Mouse (Mus musculus) brain, embryonic 14.5 days (tissue): ENCODE results near the gene Ino80. TPM values are rescaled to one million over a fixed set of nuclear protein-coding genes. Genes with fewer than 3 reads are reported as not detected.
A peak's percentile ranks its signal among the peaks of the same experiment; 100 is the strongest.

Experiments
- DNase-seq: peaks from one replicate; pipeline ENCODE4 v3.0.0-alpha.2; 2011; ENCODE audit warnings: low read depth
- CTCF ChIP-seq: fragments of 200-500 bp; IDR thresholded peaks from 2 replicates; pipeline ENCODE4 v1.5.1; 2012; ENCODE audit warnings: inconsistent platforms, mild to moderate bottlenecking, moderate library complexity, borderline replicate concordance; ENCODE audit not compliant: insufficient read depth, insufficient read length; ENCODE audit errors: extremely low read depth
- POLR2A ChIP-seq: fragments of 200-500 bp; IDR thresholded peaks from 2 replicates; pipeline ENCODE4 v1.6.1; 2012; ENCODE audit warnings: mild to moderate bottlenecking, inconsistent platforms, borderline replicate concordance; ENCODE audit not compliant: poor library complexity, insufficient read depth, insufficient read length, severe bottlenecking; ENCODE audit errors: extremely low read depth
- polyA plus RNA-seq: library from polyadenylated mRNA; depleted of rRNA; stranded (reverse); fragments of >200 nt; gene quantifications from 2 replicates; pipeline ENCODE4 v1.2.3, GENCODE M21; 2012

The Ino80 gene
- polyA plus RNA-seq, 1 experiment = 15.2 TPM

DNA sequence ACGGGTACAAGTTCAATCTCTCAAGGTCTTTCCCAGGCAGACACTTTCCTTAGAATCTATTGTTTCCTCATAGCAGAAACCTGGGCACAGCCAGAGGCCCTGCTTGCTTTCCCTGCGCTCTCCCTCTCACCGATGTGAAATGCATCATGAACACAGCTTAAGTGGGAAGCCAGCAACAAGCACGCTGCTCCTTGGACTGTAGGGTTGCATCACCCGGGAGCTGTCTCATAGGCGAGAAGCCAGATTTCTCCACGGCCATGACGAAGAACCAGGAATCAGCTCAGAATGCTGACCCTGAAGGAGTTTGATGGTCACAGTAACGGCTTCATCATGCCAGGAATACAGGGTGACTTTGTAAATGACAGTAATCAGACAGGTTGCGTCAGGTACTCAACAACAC lies 107.4 kb downstream of the Ino80 start:
- no peak for DNase-seq

DNA sequence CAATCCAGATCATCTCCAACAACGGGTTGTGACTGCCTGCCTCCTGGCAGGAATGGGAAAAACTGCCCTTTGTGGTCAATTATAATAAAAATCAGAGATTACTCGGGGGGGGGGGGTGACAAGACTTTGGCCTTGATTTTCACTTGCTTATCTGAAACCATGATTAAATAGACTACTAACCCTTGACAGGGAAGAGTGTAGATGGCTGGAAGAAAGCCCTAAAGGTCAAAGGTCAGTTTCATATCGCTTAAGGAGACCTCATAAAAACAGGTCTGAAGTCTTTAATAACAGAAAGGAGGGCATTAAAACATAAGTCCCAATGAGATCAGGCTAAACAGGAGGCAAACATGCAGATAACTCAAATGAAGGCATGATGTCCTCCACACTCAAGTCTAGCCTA lies 110.1 kb downstream of the Ino80 start:
- no peak for TF ChIP-seq CTCF
- TF ChIP-seq POLR2A = no peak
- DNase-seq = no peak

More for the DNA sequence above, 107.4 kb downstream of the Ino80 start:
- no peak for TF ChIP-seq CTCF
- no peak for TF ChIP-seq POLR2A

DNA sequence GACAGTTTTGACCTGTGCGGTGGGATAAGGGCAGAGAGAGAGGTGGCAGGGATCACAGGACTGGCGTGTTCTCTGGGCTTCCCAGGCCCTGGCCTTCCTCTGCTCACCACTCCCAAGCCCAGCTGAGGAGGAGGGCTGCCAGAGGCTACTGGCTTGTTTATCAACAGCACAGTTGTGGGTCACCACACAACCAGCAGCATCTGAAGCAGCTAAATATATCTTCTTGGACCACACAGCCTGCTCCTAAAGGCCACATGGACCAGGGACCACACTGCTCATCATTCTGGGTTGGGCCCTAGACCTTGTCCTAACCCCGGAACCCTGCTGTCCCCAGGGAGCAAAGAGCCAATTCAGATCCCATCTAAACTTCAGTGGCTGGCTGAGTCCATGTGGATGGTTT lies 112.5 kb downstream of the Ino80 start:
- TF ChIP-seq CTCF = no peak
- TF ChIP-seq POLR2A = no peak

DNA sequence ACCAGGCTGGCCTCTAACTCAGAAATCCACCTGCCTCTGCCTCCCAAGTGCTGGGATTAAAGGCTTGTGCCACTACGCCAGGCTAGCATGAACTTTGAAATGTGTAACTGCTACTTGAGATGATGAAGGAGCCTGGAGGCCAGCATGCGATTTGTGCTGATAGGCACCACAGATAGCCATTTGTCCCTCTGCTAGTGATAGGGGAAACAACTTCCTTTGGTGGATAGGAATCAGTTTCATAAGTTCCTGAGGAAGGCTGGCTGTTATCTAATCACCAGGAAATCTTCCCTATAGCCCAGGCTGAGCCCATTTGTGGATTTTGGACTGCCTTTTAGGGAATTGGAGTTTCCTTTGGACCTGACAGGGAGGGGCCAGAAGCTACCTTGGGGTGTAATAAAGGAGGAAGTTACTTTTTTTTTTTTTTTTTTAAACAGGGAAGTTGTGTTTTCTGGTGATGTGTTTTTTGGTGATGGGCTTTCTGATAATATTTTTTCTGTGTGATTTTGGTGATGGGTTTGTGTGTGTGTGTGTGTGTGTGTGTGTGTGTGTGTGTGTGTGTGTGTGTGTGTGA lies 117.7 kb downstream of the Ino80 start:
- DNase-seq = no peak
- TF ChIP-seq POLR2A = no peak
- TF ChIP-seq CTCF = no peak

More for the DNA sequence above, 112.5 kb downstream of the Ino80 start:
- DNase-seq = no peak

DNA sequence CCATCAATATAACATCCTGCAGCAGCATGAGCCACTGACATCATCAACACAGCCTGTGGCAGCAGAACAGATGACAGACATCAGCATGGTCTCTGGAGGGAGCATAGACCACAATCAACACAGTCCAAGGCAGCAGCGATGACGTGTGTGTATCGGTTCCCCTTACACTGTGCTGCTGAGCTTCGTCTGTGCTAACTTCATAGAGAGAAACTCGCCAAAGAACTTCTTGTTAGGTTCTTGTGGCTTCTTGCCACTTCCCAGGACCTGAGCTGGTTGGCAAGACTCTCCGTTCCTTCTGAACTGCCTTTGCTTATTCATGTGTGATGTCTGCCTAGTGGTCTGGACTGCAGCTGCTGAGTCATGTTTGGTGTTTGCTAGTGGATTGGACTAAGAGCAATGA lies 119.2 kb downstream of the Ino80 start:
- DNase-seq = no peak
- no peak for TF ChIP-seq CTCF

DNA sequence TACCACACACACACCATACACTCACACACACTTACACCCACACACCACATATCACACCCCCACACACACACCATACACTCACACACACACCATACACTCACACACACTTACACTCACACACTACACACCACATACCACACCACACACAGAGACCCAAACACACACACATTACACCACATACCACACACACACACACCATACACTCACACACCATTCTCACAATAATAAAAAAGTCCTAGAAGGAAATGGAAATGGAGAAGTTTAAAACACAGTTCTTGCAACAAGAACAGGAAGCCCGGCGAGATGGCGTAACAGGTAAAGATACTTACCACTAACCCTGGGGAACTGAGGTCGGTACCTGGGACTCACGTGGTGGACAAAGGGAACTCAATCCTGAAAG lies 120.7 kb downstream of the Ino80 start:
- no peak for DNase-seq
- TF ChIP-seq POLR2A (no peak), CTCF (no peak)

DNA sequence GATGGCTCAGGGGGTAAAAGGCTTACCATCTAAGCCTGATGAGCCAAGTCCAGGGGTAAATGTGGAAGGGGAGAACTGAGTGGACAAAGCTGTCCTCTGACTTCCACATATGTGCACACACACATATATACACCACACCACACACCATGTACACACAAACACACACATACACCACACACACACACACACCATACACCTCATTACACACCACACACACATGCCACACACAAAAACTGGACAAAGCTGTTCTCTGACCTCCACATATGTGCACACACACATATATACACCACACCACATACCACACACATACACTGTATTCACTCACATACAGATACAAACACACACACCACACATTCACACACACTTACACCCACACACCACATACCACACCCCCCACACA lies 121.2 kb downstream of the Ino80 start:
- no peak for DNase-seq
- TF ChIP-seq POLR2A (no peak), CTCF (no peak)

DNA sequence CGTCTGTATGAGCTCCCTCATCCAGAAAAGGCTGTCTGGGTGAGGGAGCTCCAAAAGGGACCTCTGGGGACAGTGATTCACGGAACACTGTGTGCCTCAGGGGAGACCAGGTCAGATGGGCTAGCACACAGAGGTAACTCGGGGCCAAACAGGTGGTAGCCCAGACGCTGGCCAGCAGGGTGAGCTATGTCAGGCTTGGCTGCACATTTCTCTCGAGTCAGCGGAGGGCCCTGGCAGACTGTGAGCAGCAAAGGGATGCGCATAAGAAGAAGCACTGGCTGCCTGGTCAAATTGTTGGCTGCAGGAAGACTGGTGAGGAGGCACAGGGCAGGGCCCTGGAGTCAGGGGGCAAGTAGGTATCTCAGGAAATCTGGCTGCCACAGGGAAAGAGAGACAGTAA lies 121.8 kb downstream of the Ino80 start:
- no peak for DNase-seq
- TF ChIP-seq POLR2A (no peak), CTCF (no peak)

DNA sequence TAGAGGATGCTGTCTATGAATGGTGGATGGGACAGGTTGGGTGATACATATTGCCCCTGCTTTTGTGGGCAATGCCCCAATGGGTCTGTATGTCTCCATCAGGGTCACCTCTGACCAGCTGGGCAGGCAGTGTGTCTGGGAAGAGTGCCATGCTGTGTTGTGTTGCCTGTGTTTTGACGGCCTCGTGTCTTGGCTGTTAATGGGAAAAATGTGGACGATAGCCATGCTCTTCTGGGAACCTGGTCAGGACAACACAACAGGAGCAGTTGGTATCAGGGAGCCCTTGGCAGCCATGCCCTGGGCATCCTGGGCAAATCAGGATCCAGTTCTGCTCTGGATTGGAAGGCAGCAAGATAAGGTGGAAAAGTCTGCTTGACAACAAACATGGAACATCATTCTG lies 122.4 kb downstream of the Ino80 start:
- TF ChIP-seq CTCF (no peak), POLR2A (no peak)
- DNase-seq = no peak

DNA sequence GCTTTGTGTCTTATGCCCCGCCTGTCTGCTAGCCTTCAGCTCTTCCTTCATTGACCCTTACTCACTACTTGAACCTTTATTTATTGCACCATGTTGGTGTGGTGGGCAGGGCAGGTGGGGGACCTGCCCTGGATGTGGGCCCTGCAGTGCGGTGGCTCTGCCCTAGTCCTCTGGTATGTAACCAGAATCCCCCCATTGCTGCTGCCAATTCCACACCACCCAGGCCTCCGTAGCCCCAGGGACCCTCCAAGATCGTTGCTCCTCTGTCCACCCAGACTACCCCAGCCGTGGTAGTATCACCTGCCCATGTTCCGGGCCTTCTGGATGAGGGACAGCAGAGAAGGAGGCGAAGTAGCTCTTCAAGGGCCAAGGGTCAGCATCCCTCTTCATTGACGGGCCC lies 123.8 kb downstream of the Ino80 start:
- no peak for TF ChIP-seq POLR2A
- TF ChIP-seq CTCF = no peak
- DNase-seq = no peak

DNA sequence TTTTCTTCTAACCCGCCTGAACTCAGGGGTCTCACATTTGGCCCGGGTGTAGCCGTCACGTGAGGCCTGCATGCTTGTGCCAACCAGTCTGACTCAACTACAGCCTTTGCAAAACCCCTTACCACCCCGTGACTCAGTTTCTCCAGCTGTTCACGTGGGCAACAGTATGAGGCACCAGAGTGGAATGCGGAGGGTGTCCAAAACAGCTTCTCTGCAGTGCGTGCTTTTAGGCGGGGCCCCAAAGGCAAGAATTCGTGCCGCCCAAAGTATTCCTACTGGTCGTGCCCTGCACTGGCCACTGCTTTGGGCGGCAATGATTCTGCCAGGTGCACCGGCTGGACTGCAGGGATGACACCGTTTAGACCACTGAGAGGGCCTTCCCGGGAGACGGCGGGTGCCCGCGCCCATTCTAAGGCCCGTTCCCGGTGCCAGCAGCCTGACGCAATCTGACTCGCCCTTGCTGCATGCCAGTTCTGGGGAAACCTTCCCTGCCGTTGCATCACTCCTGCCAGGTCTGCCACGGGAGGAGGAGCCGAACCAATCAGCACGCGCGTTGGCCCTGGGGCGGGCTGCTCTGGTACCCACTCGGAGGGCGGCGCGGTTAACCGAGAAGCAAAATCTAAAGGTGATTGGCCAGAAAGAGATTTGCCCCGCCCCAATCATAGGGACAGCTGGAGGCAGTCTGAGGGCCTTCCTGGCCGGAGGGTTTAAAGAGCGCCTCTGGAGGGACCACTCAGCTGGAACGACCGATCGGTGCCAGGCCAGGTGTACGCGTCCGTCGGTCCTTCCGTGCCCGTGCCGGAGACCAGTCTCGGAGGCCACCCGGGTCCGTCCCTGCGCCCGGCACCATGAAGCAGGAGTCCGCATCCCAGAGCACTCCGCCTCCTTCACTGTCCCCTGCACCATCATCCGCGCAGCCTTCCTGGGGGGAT lies 126.7 kb downstream of the Ino80 start, which contains the start of gene Chac1:
TSS of gene Chac1 (plus strand) at position 675 of the 932 bp plus-strand sequence.
- peak; percentile 95 for DNase-seq
- no peak for TF ChIP-seq CTCF
- TF ChIP-seq POLR2A = 0 out of 2 replicates have a peak, but pooled peaks have one; percentile 4
